Mouse (Mus musculus) limb, embryonic 10.5 days (tissue): Measurements from ENCODE around the gene Anp32e. TPM values are rescaled to one million over a fixed set of nuclear protein-coding genes. Genes with fewer than 3 reads are reported as not detected.
"Not testable (repeated sequence)": the region's sequence is repeated elsewhere in the genome, so short reads cannot be mapped to it uniquely, and the experiment has no call there.

Source experiments
- DNase-seq: peaks from one replicate; pipeline ENCODE4 v3.0.0-alpha.2; 2017; ENCODE audit warnings: low spot score
- H3K27ac ChIP-seq: fragments of 300-500 bp; sonication (generic); 2 replicates; pipeline ENCODE4 v1.5.1; 2016; ENCODE audit warnings: mild to moderate bottlenecking
- H3K27me3 ChIP-seq: fragments of 300-500 bp; sonication (generic); 2 replicates; pipeline ENCODE4 v1.6.1; 2016; ENCODE audit warnings: low read depth, mild to moderate bottlenecking; ENCODE audit not compliant: poor library complexity, severe bottlenecking
- H3K36me3 ChIP-seq: fragments of 300-500 bp; sonication (generic); 2 replicates; pipeline ENCODE4 v1.6.1; 2016; ENCODE audit warnings: mild to moderate bottlenecking, moderate library complexity
- H3K4me1 ChIP-seq: fragments of 300-500 bp; sonication (generic); 2 replicates; pipeline ENCODE4 v1.6.1; 2016
- H3K4me3 ChIP-seq: fragments of 300-500 bp; sonication (generic); 2 replicates; pipeline ENCODE4 v1.5.1; 2016; ENCODE audit warnings: mild to moderate bottlenecking, moderate library complexity
- H3K9me3 ChIP-seq: fragments of 300-500 bp; sonication (generic); replicated peaks from 2 replicates; pipeline ENCODE4 v1.6.1; 2016; ENCODE audit warnings: mild to moderate bottlenecking
- WGBS: fragments of 180-500 bp; shearing (Covaris S2); methylation state at CpG from one replicate; pipeline ENCODE4 v1.1.7; 2016; 5-methylcytosine and 5-hydroxymethylcytosine counted together
- polyA plus RNA-seq: library from polyadenylated mRNA; unstranded; fragments of >200 nt; fragmentation: Nextera tagmentation; extraction: Ambion mirVana; gene quantifications from 2 replicates; pipeline ENCODE4 v1.2.1, GENCODE M21; 2016

Anp32e gene
- polyA plus RNA-seq, 1 experiment from 2014 or later = 367 TPM

- not testable (repeated sequence) for H3K4me1 ChIP-seq, DNase-seq, H3K9me3 ChIP-seq, H3K27ac ChIP-seq, H3K4me3 ChIP-seq, H3K27me3 ChIP-seq, H3K36me3 ChIP-seq
- WGBS = 89% methylated on average over 12 of the region's 12 CpGs
Observed at GRCm38 (mm10) chr3:95954648-95955173, 25.7 kb downstream of the Anp32e start.

DNA sequence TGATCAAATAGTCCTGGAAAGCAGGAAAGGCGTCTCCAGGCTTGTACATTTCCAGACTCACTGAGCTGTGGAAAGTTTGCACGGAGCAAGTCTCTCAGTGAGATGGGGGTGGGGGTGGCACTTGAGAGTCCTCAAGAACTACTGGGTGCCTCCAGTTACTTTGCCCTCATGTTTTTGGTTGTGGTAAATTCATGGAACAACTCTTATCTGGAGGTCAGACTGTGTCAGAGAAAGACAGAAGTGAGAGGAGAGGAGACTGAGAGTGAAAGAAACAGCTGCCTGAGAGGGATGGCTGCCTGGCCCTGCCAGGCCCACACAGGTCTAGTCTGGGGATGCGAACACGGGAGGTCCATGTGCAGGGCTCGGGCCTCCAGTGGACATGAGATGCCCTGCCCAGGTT lies 26.3 kb downstream of the Anp32e start:
- H3K4me3 ChIP-seq = no peak overlapping the region
- H3K27me3 ChIP-seq = no peaks in the 10 kb centered on the region
- 94% methylated on average over 5 of the region's 5 CpGs for WGBS
- no peak overlapping the region for H3K27ac ChIP-seq
- DNase-seq = no peak
- H3K36me3 ChIP-seq = no peaks in the 10 kb centered on the region
- 0 out of 2 replicates have a peak, but pooled peaks cover 3% of the 10 kb centered on the region for H3K4me1 ChIP-seq
- no peaks in the 10 kb centered on the region for H3K9me3 ChIP-seq

- H3K27ac ChIP-seq = no peak overlapping the region
- no peak overlapping the region for H3K4me3 ChIP-seq
- no peaks in the 10 kb centered on the region for H3K36me3 ChIP-seq
- no peak for DNase-seq
- H3K9me3 ChIP-seq = no peaks in the 10 kb centered on the region
- H3K4me1 ChIP-seq = no peaks in the 10 kb centered on the region
- H3K27me3 ChIP-seq = no peaks in the 10 kb centered on the region
- 80% methylated on average over 8 of the region's 8 CpGs for whole genome bisulfite sequencing
Observed at GRCm38 (mm10) chr3:95957359-95958148, 28.5 kb downstream of the Anp32e start.

- DNase-seq = no peak
- no peaks in the 10 kb centered on the region for H3K27me3 ChIP-seq
- peaks cover 7% of the 10 kb centered on the region; the same call in 1 of the 2 replicates for H3K4me1 ChIP-seq
- WGBS = 77% methylated on average over 5 of the region's 5 CpGs
- H3K36me3 ChIP-seq = no peaks in the 10 kb centered on the region
- H3K4me3 ChIP-seq = no peak overlapping the region
- no peaks in the 10 kb centered on the region for H3K9me3 ChIP-seq
- no peak overlapping the region for H3K27ac ChIP-seq
Observed at GRCm38 (mm10) chr3:95959082-95959481, 30.0 kb downstream of the Anp32e start.

DNA sequence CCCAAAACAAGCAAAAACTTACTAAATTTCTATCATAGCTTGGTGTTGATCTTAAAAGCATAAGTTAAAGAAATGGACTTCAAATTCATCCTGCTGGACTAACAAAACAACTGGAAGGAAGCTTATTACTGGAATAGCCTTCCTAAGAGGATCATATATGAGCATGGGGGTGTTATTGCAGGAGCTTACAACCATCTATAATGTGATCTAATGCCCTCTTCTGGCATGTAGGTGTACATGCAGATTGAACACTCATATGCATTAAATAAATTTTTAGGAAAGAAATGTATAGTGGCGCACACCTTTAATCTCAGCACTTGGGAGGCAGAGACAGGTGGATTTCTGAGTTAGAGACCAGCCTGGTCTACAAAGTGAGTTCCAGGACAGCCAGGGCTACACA lies 30.8 kb downstream of the Anp32e start:
- Histone ChIP-seq H3K27ac (no peak overlapping the region), H3K9me3 (no peaks in the 10 kb centered on the region), H3K36me3 (no peaks in the 10 kb centered on the region), H3K4me1 (peaks cover 7% of the 10 kb centered on the region; the same call in 1 of the 2 replicates), H3K4me3 (no peak overlapping the region), H3K27me3 (no peaks in the 10 kb centered on the region)
- WGBS = 97% methylated on average over 1 of the region's 1 CpGs
- no peak for DNase-seq

DNA sequence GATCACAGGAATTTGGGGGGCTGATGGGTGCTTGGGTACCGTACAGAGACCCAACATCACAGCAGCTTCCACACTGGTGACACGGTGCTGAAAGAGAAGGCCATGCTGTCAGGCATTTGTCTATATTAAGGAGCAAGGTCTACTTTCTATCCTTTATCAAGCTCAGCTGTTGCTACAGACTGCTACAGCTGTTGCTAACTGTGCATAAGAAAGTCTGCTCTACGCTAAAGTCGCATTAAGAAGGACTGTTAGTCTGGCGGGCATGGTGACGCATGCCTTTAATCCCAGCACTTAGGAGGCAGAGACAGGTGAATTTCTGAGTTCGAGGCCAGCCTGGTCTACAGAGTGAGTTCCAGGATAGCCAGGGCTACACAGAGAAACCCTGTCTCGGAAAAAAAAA lies 33.1 kb downstream of the Anp32e start:
- not testable (repeated sequence) for H3K27ac ChIP-seq
- WGBS = 84% methylated on average over 8 of the region's 8 CpGs

GRCm38 (mm10) chr3:95963230-95963629 lies 34.2 kb downstream of the Anp32e start:
- Histone ChIP-seq H3K27me3 (no peaks in the 10 kb centered on the region), H3K9me3 (no peaks in the 10 kb centered on the region), H3K27ac (peak overlapping the region; percentile 5; the same call in 1 of the 2 replicates), H3K4me3 (no peak overlapping the region), H3K4me1 (peaks cover 10% of the 10 kb centered on the region; the same call in 1 of the 2 replicates), H3K36me3 (no peaks in the 10 kb centered on the region)
- WGBS = 36% methylated on average over 2 of the region's 2 CpGs
- DNase-seq = no peak

More for the DNA sequence above, 33.1 kb downstream of the Anp32e start:
- not testable (repeated sequence) for H3K36me3 ChIP-seq, H3K27me3 ChIP-seq, DNase-seq, H3K4me3 ChIP-seq, H3K9me3 ChIP-seq
- peaks cover 10% of the 10 kb centered on the region; the same call in 1 of the 2 replicates for H3K4me1 ChIP-seq

DNA sequence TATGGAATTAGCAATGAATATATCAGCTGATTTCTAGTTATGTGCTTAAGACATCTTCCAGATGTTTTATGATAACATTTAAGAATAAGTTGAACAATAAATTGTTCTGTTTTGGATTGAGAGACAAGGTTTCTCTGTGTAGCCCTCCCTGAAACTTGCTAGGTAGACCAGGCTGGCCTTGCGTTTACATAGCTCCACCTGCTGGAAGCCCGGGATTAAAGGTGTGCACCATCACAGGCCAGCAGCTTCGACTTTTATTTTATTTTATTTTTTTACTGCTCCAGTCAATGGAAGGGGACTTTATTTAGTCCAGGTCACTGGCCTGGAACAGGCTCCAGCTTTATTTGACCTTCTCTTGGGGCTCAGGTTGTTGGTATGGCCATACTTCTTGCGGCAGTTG lies 34.6 kb downstream of the Anp32e start:
- no peak overlapping the region for H3K4me3 ChIP-seq
- 49% methylated on average over 4 of the region's 4 CpGs for WGBS
- H3K9me3 ChIP-seq = no peaks in the 10 kb centered on the region
- no peaks in the 10 kb centered on the region for H3K27me3 ChIP-seq
- no peaks in the 10 kb centered on the region for H3K36me3 ChIP-seq
- no peak overlapping the region for H3K27ac ChIP-seq
- DNase-seq = no peak
- H3K4me1 ChIP-seq = peaks cover 10% of the 10 kb centered on the region; the same call in 1 of the 2 replicates

DNA sequence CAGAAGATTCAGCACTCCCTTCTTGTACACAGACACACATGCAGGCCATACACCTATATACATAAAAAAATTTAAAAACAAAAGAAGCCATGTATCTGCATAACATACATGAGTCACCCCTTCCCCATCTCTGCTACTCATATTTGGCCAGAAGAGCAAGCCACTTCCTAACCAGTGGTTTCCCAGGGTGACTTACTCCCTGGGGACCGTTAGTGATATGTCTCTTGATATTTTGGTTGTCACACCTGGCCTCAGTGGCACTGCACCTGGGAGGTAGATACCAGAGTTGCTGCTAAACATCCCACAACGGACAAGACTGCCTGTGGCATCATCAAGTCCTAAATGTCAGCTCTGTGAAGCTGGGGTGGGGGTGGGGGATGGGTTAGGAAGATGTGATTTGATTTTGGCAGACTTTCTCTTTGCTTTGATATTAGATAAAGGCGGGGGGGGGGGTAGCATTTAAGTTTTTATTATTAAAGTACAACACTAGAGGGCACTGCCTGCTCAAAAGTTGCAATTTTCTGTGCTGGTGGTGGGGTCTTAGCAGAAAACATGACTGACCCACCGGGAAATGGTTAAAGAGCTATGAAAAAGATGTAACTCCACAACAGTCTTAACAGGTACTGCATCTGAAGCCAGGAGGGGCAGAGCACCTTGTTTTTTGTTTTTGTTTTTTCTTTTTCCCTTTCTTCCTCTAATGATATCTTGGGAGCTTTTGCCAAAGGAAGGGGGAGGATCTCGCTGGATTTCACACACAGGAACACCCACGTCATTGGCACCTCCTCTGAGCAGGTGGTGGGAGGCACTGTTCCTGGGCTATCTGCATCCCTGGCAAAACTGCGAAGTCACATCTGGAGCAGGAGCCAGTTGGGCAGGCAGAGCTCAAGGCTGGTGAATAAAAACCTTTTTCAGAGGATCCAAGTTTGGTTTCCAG lies 36.7 kb downstream of the Anp32e start:
- Histone ChIP-seq H3K27me3 (no peaks in the 10 kb centered on the region), H3K4me3 (no peak overlapping the region; the same call in 1 of the 2 replicates), H3K9me3 (no peaks in the 10 kb centered on the region), H3K4me1 (peaks cover 10% of the 10 kb centered on the region; the same call in 1 of the 2 replicates), H3K27ac (no peak overlapping the region), H3K36me3 (no peaks in the 10 kb centered on the region)
- 12% methylated on average over 7 of the region's 7 CpGs for WGBS
- no peak for DNase-seq

GRCm38 (mm10) chr3:95969277-95969676 lies 40.2 kb downstream of the Anp32e start:
- Histone ChIP-seq H3K9me3 (no peaks in the 10 kb centered on the region), H3K27me3 (peaks cover 30% of the 10 kb centered on the region), H3K4me1 (peaks cover 13% of the 10 kb centered on the region), H3K36me3 (no peaks in the 10 kb centered on the region), H3K4me3 (no peak overlapping the region), H3K27ac (no peak overlapping the region)
- 90% methylated on average over 1 of the region's 1 CpGs for WGBS
- DNase-seq = no peak

DNA sequence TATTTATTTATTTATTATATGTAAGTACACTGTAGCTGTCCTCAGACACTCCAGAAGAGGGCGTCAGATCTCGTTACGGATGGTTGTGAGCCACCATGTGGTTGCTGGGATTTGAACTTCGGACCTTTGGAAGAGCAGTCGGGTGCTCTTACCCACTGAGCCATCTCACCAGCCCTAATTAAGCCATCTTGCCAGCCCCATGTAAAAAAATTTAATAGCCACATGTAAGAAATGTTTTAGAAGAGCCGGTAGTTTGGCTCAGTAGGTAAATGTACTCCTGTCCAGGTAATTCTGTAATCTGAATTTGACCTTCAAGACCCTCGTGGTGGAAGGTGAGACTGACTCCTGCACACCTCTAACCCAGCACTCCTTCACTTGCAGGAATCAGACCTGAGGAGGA lies 41.6 kb downstream of the Anp32e start:
- H3K9me3 ChIP-seq, H3K4me3 ChIP-seq, H3K27ac ChIP-seq, DNase-seq, H3K36me3 ChIP-seq: not testable (repeated sequence)
- 60% methylated on average over 7 of the region's 7 CpGs for WGBS
- Histone ChIP-seq H3K27me3 (peaks cover 40% of the 10 kb centered on the region), H3K4me1 (peaks cover 13% of the 10 kb centered on the region)

- Histone ChIP-seq H3K9me3 (no peaks in the 10 kb centered on the region), H3K27ac (peak overlapping the region; percentile 84), H3K36me3 (no peaks in the 10 kb centered on the region), H3K4me3 (peak overlapping the region; percentile 50), H3K4me1 (peaks cover 10% of the 10 kb centered on the region), H3K27me3 (peaks cover 40% of the 10 kb centered on the region)
- no peak for DNase-seq
- 77% methylated on average over 12 of the region's 12 CpGs for WGBS
Observed at GRCm38 (mm10) chr3:95972251-95972872, 43.3 kb downstream of the Anp32e start.
